Mouse (Mus musculus) right cerebral cortex, adult 18-20 months (tissue): Measurements from ENCODE around the gene Zfp710.
"Not testable (repeated sequence)": the region's sequence is repeated elsewhere in the genome, so short reads cannot be mapped to it uniquely, and the experiment has no call there.

Experiments used
- DNase-seq: peaks from one replicate; pipeline ENCODE4 v3.0.0; 2022; ENCODE audit warnings: mixed read lengths

Zfp710 gene

GRCm38 (mm10) chr7:80115224-80115590 is 90.6 kb downstream of the Zfp710 start, which contains the start of gene Idh2:
TSS of gene Idh2 (minus strand) at chr7:80115392.
- peak; percentile 94 for DNase-seq

GRCm38 (mm10) chr7:80116158-80116557 is 91.5 kb downstream of the Zfp710 start:
- DNase-seq: no peak

GRCm38 (mm10) chr7:80119198-80119597 is 94.6 kb downstream of the Zfp710 start:
- DNase-seq: peak; percentile 59

DNA sequence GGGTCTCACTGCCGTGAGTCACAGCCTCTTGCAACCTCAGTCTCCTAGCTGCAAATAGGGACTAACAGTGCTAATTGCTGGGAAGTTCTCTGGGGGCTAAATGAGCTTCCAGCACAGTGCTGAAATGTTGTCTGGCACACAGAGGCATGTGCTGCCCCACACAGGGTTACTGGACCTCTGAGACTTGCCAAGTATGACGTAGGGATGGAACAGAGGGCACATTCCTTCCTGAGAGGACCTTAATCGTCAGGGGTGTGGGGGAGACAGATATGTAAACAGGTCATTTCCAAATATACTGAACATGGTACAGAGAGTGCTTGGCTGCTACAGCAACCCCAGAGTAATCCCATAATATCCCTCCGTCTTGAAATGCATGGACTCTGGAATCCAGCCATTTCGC is 96.5 kb downstream of the Zfp710 start:
- DNase-seq: no peak

GRCm38 (mm10) chr7:80123115-80123514 is 98.5 kb downstream of the Zfp710 start:
- no peak for DNase-seq

DNA sequence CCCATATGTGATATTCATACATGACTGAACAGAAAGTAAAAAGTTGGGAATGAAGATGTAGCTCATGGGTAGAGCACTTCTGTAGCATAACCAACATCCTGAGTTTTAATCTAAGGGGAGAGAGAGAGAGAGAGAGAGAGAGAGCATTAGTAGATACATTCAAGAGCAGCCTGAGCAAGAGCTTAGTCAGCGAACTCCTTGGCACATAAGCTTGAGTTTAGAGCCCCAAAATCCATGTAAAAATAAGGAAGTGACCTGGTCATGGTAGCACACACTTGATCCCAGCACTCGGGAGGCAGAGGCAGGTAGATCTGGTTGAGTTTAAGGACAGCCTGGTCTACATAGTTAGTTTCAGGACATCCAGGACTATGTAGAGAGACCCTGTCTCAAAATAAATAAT is 99.1 kb downstream of the Zfp710 start:
- DNase-seq: no peak

GRCm38 (mm10) chr7:80129278-80129677 is 104.7 kb downstream of the Zfp710 start:
- DNase-seq: no peak

DNA sequence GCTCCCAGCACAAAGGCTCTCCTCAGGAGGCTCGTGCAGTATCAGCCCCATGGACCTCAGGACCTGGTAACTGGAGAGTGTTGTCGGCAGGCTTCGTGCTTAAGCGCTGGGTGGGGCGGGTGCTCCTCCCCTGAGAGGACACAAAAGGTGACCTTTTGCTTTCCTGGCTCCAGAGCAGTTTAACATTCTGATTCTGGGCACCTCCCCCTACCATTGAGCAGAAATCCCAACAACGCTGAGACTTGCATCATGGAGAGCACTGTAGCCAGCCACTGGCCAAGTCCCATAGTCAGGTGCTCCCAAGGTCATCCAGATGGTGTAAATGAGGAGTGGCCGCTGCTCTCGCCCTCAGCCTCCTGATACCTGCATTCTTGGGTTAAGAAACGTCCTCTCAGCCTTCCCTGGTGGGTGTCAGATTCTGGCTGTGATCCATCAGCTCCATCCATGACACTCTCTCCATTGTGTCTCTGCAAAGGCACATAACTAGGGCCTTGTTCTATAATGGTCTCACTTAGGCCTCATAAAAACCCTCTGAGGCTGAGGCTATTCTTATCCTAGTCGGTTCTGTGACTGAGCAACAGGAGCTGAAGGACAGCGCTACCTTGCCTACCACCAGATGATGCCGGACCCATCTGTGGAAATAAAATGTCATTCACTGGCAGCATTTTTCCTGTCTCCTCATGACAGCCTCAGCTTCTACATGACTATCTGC is 105.9 kb downstream of the Zfp710 start:
- DNase-seq: no peak

DNA sequence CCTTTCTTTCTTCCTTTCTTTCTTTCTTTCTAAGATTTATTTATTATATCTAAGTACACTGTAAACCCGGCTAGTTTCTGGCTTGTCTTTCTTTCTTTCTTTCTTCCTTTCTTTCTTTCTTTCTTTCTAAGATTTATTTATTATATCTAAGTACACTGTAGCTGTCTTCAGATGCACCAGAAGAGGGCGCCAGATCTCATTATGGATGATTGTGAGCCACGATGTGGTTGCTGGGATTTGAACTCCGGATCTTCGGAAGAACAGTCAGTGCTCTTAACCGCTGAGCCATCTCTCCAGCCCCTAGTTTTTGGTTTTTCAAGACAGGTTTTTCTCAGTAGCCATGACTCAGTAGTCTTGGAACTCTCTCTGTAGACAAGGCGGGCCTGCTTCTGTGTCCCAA is 106.7 kb downstream of the Zfp710 start:
- DNase-seq: not testable (repeated sequence)

DNA sequence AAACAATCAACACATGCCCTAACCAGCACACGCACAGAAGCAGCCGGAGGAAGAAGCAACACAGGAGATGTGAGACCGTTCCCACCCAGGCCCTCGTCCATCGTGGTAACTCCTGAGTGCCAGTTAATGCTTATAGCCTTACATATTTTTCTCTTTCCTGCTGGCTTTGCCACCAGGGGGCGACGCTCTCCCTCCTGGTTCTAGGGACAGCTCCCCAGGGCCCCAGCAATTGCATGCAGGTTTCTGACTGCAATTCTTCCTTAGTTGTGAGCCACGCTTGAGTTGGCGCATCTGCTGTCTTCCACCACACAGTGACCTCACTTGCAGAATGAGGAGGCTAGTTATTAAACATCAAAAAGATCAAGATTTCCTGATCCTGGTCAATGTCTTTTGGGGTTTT is 107.9 kb downstream of the Zfp710 start:
- DNase-seq: no peak

- peak; percentile 75 for DNase-seq
These were observed 110.0 kb downstream of the Zfp710 start for GRCm38 (mm10) chr7:80134454-80135172.

DNA sequence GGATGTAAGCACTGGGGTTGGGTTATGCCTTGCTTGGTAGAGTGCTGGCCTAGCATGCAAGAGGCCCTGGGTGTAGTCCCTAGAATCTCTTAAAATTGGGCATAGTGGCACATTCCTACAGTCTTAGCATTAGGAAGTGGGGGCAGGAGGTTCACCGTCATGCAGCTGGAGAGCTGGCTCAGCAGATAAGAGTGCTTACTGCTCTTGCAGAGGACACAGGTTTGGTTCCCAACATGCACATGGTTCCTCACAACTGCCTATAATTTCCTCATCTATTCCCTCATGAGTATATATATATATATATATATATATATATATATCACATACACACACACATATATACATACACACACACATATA is 110.5 kb downstream of the Zfp710 start:
- no peak for DNase-seq

DNA sequence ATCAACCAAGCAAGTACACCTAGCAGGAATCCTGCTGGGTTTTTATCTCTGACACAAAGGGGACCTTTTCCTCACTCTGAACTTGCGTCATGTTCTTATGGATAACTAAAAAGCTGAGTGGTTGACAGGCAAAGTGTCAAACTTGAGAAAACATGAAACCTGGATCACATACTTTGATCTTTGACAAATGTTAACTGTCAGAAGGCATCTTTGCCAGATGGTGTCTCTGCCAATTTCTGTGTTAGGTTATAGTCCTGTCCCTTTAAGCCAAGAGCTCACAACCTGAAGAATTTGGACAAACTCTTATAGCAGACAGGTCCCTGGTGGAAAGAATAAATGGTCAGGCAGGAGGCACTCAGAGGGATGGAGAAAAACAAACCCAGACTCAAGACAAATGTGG is 113.8 kb downstream of the Zfp710 start:
- no peak for DNase-seq

- DNase-seq: peak; percentile 60
These were observed 116.2 kb downstream of the Zfp710 start for GRCm38 (mm10) chr7:80140815-80141214.
